Mouse (Mus musculus) left cerebral cortex, adult 18-20 months (tissue): Measurements from ENCODE around the gene Scgb3a1. TPM values are rescaled to one million over a fixed set of nuclear protein-coding genes. Genes with fewer than 3 reads are reported as not detected.

Experiments
- DNase-seq, 2 experiments: peaks; one replicate each; pipeline ENCODE4 v3.0.0; 2021 to 2022; ENCODE audit warnings: low spot score in 2 of 2, mixed read lengths in 1 of 2
- long read RNA-seq, 2 experiments: library from polyadenylated mRNA; stranded (forward); transcript quantifications; one replicate each; pipeline ENCODE4 v2.0.0; 2021
- total RNA-seq, 2 experiments: library from RNA; stranded (reverse); gene quantifications; 2 replicates each; pipeline ENCODE4 v1.2.3; 2021

Scgb3a1 gene
- total RNA-seq: not detected
- long read RNA-seq, experiment 1, partial matches to known transcripts: 0 of 6 reads
- long read RNA-seq, experiment 1, other reads (novel, unspliced or antisense): 6 of 6 reads
- long read RNA-seq, experiment 2: 0 reads

GRCm38 (mm10) chr11:49663310-49663709, at the start of gene Scgb3a1:
Gene Scgb3a1, plus strand, starts transcription at chr11:49663610.
- DNase-seq: no peak

GRCm38 (mm10) chr11:49615856-49616725, 47.3 kb upstream of the Scgb3a1 start:
- no peak for DNase-seq

DNA sequence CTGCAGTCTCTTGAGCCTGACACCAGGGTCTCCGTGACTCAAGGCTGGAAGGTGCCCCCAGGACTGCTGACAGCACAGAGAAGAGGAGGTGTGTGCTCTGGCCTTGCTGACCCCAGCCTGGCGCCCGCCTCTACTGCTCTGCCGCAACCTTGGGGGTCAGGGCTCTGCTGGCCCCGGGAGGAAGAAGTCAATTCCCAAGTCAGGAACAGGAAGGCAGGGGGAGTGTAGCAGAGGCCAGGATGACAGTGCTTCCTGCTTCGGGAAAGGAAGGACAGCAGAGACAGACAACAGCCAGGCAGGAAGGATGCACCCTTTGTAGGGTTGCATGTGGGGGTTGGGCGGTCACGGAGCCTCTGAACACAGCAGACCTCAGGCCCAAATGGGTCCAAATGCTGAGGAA, 44.9 kb upstream of the Scgb3a1 start:
- DNase-seq: no peak

- no peak for DNase-seq
These were observed 41.5 kb upstream of the Scgb3a1 start for GRCm38 (mm10) chr11:49621953-49622352.

- no peak for DNase-seq
These were observed 39.3 kb upstream of the Scgb3a1 start for GRCm38 (mm10) chr11:49624156-49624555.

GRCm38 (mm10) chr11:49625863-49626262, 37.5 kb upstream of the Scgb3a1 start:
- DNase-seq: no peak

DNA sequence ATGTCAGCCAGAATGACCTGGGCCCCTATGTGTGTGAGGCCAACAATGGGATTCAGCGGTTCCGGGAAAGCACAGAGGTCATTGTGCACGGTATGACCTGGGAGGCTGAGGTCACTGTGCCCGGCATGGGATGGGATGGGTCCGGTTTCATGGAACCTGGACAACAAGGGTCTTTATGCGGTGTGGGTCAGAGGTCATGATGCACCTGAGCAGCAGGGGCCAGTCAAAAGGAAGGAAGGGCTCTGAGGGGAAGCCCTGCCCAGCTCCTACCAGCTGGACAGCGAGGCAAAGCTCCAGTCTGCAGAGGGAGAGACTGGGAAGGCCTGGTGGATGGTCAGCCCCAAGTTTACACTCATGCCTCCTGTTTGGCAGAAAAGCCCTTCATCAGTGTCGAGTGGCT, 36.7 kb upstream of the Scgb3a1 start:
- DNase-seq: no peak

DNA sequence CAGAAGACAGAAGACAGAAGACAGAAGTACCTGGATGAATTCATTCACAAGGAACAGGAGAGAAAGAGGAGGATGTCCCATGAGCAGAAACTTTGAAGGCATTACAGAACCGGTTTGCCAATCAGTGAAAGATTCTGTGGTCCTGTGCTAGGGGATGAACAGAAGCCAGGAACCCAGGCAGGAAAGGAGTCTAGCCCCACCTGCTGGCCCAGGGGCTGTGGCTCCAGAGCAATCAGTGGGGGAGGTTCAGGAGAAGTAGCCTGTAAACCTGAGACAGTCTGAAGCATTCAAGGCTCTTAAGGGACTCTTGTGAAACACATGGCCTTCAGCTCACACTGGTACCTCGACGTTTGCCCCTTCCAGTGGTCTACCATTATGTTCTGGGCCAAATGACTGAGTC, 32.3 kb upstream of the Scgb3a1 start:
- DNase-seq: no peak

DNA sequence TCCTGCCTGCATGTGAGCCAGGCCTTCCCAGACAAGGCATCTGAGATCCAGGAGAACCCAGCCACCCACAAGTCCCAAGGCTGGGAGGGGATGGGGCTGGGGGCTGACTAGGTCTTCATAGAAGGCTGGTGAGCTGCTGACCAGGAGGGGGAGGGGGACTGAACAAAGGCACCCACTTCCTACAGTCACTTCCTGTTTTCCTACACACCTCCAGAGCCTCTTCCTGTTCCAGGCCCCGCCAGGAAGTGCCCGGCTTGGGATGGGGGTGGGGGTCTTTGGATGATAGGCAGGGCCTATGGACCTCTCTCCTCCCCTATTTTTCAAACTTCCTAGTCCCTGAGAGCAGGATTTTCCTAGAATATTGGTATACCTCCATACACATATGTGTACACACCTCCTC, 31.2 kb upstream of the Scgb3a1 start:
- no peak for DNase-seq

DNA sequence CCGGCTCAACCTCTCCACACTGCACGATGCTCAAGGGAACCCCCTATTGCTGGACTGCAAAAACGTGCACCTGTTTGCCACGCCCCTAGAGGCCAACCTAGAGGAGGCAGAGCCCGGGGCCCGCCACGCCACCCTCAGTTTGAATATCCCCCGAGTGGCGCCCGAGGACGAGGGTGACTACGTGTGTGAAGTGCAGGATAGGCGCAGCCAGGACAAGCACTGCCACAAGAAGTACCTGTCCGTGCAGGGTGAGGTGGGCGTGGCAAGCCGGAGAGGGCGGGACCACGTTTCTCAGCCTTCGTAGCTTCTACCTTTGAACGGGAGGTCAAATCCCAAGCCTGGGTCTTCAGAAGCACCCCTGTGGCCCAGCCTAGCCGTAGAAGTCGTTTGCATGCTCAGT, 29.3 kb upstream of the Scgb3a1 start:
- no peak for DNase-seq

GRCm38 (mm10) chr11:49635671-49636070, 27.7 kb upstream of the Scgb3a1 start:
- no peak for DNase-seq

GRCm38 (mm10) chr11:49636449-49636848, 27.0 kb upstream of the Scgb3a1 start:
- no peak for DNase-seq

DNA sequence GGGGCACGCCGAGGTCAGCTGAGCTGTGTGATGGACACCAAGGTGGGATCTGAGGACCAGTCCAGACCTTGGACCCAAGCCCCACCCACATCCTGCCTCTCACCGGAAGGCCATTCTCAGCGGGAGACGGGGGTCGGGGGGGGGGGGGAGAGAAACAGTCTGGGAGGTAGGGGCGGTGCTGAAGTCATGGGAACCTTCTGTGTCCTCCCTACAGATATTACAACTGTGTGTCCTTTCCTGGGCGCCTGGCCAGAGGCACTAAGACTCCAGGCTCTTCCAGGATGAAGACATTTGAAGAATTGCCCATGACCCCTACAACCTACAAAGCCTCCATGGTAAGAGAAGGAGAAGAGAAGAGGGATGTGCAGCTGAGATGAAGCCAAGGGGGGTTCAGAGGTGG, 17.7 kb upstream of the Scgb3a1 start:
- no peak for DNase-seq

DNA sequence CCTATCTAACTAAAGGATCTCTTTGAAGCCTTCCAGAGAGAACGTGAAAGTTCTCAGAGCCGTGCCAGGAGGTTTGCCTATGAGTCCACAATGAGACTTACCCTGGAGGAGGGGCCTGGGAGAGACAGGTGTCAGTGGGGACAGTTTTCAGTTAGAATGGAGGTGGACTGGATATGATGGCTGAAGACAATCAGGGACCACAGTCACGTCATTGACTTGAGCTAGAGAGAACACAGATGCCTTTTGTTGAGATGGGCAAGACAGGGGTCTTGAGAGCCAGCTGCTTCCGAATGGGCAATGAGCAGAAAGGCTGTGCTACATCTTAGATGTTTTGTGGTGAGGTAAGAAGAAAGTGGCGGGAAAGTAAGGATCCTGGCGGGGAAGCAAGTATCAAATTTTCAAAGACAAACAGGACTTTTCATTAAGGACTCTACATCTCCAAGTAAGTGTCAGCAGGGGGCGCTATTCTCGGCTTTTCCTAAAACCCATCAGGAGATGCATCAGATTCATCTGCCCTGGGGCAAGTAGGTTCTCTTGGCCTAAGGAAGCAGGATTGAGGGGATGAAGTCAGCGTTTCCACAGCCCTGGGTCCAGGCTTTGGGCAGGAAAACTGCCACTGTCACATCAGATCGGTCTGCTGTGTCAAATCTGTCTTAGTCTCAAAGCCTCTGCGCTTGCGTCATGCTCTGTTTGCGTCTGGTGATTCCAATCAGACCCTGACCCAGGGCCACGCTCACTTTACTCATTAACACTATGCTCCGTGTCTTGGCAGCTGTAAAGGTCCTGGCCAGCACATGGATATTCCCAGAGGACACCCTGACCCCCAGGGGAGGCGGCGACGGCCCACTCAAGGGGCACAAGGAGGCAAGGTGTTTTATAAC, 13.1 kb upstream of the Scgb3a1 start:
- no peak for DNase-seq

- peak; percentile 28 to 55 for DNase-seq
These were observed 12.2 kb upstream of the Scgb3a1 start for GRCm38 (mm10) chr11:49650994-49651761.

DNA sequence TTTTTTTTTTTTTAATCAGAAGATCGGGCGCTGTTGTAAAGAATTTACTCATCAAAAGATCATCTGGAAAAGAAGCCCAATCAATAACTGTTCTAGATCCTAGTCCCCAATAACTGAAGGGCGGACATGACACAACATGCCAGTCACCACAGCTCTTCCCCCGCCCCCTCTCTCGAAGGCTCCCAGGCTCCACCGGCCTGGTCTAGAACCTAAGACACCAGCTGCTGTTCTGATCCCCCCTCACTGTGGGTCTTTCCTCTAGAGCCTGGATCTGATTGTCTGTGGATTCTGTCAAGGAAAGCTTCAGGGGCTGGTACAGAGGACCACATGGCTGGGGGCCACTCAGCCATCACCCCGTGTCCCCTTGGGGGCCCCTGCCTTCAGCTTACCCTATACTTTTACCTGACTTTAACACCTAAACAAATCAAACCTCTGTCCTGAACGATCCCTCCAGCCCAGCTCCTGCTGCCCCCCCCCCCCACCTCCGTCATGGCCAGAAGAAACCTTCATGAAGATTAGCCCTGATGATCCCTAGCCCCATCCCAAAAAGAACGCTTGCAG, 11.6 kb upstream of the Scgb3a1 start:
- no peak for DNase-seq

GRCm38 (mm10) chr11:49652401-49653078, 10.9 kb upstream of the Scgb3a1 start:
- DNase-seq: peak; percentile 86 to 91

DNA sequence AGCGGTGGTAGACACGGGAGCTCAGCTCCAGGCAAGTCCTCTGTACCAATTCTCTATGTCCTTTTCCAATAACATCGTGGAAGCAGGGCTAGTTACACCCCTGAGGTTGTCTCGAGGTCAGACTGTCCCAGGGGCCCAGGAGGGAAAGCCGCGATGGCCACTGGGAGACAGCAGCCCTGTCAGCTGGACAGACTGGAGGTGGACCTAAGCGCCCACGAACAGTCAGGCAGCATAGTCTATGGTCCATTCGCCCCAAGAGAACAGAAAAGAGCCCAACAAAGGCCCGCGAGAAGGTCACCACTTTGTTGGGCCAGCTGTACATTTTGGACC, 10.4 kb upstream of the Scgb3a1 start:
- DNase-seq: no peak

GRCm38 (mm10) chr11:49654651-49655050, 8.8 kb upstream of the Scgb3a1 start:
- DNase-seq: no peak

DNA sequence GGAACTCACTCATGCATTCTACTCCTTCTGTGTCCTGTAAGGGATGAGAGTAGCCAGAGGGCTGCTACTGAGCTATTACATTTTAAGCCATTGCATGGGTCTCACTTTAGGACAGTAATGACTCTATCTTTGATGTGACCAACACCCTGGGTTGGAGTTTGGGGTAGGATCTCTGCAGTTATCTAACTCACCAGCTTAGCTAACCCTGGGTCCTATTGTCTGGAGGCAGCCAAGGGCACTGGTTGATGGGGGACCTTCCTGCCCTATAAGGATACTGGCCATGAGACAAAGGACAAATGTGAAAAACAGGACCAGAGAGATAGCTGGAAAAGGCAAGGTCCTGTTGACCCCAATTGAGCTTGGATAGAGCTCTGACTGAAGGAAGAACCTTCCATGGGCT, 7.9 kb upstream of the Scgb3a1 start:
- no peak for DNase-seq
